Mouse (Mus musculus): ENCODE results near the gene Pkd1.

DNA sequence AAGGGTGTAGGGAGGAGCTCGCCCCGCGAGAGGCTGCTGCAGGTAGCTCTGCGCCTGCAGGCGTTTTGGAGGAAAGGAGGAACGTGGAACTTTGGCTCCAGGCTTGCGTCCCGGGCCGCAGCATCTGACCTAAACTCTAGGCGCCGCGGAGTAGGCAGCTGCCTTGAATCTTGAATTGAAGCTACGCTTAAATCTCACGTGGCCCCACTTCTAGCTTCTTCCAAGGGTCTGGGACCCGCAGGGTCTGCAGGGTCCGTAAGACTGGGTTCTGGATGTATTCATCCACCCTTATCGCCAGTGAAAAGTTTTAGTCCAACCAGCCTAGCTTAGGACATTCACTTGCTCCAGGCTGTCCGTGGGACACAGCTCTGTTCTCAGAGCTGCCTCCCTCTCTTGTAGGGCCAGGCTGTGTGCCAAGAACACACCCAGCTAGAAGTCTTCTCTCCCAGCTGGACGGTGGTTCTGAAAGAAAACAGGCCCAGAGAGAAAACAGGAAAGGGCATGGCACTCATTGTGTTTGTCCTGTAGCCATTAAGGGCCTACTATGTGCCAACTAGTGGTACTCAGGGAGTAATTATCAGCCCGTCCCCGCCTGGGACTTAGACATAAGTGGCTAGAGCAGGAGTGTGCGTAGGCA, 83.3 kb downstream of the Pkd1 start:
- TF ChIP-seq CTCF (IDR thresholded peaks at IDR 0.05; ENCODE audit: borderline replicate concordance, insufficient read depth, low read length) = no peak
- TF ChIP-seq POLR2A (IDR thresholded peaks at IDR 0.05; ENCODE audit: low read depth, low read length) = peak; percentile 82
